Mouse (Mus musculus) R1 (cell line): ENCODE data around the gene Tax1bp3.

ENCODE experiments used
- DNase-seq: peaks from one replicate; pipeline ENCODE4 v3.0.0-alpha.2; 2018; ENCODE audit warnings: low read depth, low spot score

Gene Tax1bp3

DNA sequence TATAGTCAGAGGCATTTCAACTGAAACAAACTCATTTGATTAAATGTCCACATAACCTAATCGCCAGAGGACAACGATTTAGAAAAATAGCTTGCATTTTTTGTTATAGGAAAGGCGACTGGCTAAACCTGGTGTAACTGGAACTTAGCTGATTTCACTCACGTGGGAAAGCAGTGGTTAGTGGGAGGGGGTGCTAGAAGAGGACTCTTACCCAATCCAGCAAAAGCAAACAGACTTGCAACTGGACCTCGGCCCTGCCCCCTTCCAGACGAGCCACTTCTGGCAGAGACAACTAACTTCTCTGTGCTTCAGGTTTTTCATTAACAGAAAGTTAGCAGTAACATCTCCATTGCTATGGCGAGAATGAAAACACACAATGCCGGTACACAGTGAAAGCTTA, 1.3 kb upstream of the Tax1bp3 start:
- DNase-seq, result peak; percentile 40

DNA sequence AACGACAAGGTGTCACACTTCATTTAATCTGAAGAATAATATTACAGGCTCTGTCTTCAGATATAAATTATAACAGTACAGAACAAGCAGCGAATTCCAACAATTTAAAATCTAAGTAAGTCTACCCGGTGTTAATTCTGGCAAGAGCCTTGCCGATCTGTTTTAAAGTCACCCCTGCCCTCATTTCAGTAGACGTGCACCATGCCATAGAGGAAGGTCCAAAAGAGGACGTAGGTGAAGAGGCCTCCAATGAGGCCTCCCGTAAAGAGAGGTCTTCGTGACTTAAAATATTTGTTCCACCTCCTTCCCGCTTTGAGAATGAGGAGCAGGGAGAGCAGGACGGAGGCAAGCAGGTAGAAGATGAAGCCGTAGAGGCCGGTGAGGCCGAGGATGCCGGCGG, 697 bp upstream of the Tax1bp3 start:
- DNase-seq, result peak; percentile 18

- DNase-seq, result peak; percentile 66
These were observed 609 bp downstream of the Tax1bp3 start for GRCm38 (mm10) chr11:73177509-73177875.

DNA sequence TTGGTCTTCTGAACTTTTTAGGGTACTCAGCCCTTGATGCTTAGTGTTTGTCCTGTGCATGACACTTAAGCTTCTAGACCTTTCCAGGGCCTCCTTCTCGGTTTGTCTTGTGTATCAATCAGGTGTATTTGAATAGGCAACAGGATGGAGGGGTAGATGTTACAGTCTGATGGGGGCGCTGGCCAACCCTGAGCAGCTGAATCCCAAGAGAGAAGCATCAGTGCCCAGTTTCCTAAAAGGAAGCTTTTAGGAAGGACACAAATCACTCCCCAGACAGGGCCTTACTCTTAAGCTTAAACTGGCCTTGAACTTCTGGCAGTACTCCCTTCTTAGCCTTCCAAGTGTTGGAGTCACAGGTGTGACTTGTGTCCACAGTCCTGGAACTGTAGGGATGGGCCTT, 1.0 kb downstream of the Tax1bp3 start:
- no peak for DNase-seq

DNA sequence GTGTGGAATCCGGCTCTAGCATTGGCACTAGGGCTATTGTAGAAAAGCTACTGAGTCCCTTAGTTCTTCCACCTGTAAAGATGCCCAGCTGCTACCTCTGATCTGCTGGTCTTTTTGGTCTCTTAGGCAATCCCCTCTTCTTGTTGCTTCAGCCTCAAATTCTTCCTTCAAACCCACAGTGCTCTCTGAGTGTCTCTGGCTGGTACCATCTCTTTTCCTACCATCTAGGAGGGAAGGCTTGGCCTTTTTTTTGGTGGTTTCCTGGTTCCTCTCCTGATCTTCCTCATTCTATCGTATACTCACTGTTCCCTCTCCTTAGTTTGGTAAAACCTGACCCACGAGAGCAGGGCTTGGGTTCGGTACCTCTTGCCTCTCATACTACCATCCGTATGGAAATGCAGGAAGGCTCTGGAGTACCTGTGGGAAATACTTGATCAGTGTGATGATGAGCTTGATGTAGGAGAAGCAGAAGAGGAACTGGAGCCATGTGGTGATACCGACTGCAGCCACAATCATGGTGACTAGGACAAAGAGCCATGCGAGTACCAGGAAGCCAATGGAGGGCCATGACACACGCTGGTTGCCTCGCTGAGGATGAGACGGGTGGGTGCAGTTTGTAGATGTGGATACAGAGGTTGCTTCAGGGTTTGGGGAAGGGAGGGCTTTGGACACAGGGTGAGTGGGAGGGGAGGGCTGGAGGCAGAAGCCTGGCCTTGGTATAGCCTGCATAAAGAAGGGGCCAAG, 9.2 kb downstream of the Tax1bp3 start:
- no peak for DNase-seq

DNA sequence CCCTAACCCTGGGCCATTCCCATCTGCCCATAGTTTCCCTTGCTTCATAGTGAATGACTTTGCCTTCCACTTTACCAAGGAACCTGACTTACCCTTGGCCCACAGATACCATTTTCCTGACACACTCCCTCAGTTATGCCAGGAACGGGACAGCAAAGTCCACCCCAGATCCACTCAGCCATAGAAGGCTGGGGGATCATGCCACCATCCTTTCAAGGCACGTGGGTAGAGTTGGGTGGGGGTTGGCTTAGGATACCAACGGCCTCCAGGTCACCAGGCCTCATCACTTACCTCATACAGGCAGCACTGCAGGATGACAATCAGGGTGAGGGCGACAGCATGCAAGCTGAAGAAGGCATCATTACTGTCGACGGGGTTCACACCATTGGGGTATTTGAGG, 10.3 kb downstream of the Tax1bp3 start:
- DNase-seq, result no peak

DNA sequence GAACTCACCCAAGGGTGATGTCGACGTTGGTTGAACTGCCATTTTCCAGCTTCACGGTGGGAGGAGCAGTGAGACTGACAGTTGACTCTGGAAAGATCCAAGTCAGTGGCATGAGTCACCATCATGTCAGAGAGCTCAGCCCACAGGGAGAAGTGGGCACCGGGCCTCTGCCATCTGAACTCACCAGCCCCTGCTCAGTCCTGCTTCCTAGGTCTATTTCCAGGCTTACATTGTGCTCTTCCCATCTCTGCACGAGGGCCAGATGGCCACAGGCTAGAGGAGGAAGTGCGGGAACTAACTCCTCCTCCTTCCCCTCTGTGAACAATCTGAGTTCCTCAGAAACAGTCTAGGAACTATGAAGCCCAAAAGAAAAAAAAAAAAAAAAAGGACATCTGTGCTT, 16.2 kb downstream of the Tax1bp3 start:
- no peak for DNase-seq

DNA sequence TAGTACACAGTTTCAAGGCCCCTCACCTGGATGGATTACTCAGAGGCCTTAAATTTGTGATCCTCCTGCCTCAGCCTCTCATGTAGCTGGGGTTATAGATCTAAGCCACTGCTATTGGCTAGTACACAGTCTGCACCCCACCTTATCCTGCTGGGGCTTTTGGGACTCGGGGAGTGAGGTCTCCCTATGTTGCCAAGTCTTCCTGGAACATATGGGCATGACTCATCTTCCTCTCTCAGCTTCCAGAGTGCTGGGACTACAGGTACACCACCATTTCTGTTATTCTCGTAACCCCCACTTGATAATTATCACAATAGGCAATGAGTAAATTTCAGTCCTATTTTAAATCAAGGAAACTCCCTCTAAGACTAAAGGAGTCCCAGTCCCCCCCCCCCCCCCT, 17.6 kb downstream of the Tax1bp3 start:
- no peak for DNase-seq

- DNase-seq, result no peak
These were observed 21.3 kb downstream of the Tax1bp3 start for GRCm38 (mm10) chr11:73198190-73198589.

DNA sequence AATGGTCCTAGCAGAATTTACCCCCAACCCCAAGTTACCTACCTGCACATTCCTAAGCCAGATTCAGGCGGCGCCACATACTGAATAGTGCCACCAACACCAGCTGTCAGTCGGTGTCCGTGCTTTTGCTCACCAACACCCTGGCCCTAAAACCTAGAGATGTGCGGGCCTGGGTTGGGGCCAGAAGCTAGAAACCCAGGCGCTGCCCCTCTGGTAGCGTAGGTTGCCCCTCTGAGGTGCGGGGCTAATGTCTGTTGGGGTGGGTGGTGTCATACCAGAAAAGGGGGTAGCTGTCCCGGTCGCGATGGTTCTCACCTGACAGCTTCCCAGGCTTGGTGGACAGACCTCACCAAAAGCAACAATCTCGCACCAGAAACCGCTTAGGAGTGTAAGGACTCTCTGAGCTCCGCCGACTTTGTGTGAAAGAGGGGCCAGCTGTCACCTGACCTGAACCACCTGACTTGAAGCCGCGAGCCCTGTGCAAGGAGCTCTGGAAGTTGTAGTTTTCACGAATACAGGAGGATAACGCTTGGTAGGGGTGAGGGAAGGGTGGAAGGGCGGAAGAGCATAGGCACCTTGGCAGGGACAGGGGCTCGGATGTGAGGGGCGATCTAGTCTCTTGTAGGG, 21.8 kb downstream of the Tax1bp3 start, which contains the start of gene Ctns:
Ctns (minus strand) TSS at position 440 of the 627 bp plus-strand sequence.
- peak; percentile 93 for DNase-seq

GRCm38 (mm10) chr11:73199230-73199712, 22.4 kb downstream of the Tax1bp3 start, which contains the start of gene Shpk:
Gene Shpk, plus strand, starts transcription at chr11:73199460.
- DNase-seq, result peak; percentile 98

DNA sequence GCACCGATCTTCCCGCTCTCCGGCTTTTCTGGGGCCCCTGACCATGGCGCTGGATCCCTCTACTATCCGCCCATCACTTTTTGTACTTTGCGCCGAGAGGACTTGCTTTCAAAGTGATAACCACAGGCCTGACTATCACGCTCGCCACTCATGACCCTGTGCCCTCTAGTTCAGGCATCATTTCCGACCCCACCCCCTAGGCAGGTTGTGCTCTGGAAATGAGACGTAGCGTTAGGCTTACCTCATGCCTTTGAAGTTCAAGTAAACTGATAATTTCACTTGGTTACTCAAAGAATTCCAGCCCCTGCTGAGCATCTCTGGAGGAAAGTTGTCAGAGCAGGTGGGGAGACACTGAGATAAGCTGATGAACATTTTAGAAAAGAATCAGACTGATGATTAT, 23.0 kb downstream of the Tax1bp3 start:
- DNase-seq, result peak; percentile 37

DNA sequence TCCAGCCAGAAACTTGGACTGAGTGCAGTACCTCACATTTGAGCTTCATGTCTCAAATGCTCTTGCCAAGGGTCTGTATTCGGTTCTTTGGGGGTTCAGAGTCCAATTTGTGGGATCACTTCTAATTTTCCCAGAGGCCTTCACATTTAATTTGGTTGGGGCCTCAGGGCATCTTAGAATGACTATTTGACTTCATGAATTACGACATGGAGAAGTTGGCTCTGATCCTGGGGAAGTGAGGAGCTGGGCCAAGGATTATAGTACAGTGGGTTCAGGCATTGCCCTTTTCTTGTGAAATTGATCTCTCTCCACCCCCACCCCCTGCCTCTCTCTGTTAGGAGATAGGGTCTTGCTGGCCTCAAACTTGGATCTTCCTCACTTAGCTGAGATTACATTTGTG, 24.1 kb downstream of the Tax1bp3 start:
- DNase-seq, result no peak

GRCm38 (mm10) chr11:73201597-73201996, 24.7 kb downstream of the Tax1bp3 start:
- peak; percentile 21 for DNase-seq

DNA sequence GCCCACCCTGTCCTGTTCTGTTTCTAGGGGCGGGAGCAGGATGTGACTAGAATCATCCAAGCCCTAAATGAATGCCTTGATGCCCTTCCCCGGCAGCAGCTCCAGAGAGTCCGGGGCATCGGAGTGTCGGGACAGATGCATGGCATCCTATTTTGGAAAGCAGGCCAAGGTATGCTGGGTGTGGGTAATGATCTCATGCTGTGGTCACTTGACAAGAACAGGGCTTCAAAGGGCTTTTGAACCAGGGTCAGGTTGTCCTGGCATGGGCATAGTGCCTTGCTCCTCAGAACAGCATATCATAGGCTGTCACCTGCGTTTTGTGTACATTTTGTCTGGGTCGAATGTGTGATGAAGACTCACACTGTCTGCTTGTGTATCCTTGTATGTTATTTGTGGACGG, 27.0 kb downstream of the Tax1bp3 start:
- no peak for DNase-seq

DNA sequence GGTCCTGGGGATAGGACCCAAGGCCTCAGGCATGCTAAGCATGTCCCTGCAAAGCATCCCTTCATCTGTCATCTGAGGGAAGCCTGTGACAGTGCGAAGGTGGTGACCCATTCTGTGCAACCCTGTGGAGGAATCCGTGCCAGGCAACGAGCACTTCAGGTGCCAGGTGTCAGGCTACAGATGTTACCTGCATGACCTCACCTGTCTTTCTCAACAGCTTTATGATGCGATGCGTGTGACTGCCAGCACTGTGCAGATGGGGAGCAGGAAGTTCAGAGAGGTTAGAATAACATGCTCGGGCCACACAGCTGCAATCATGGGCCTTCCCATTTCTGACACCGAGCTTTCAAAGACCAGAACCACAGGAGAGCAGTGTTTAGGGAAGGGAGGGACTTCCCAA, 28.3 kb downstream of the Tax1bp3 start:
- no peak for DNase-seq

- peak; percentile 63 for DNase-seq
These were observed 30.7 kb downstream of the Tax1bp3 start for GRCm38 (mm10) chr11:73207621-73208020.

- DNase-seq, result no peak
These were observed 37.1 kb downstream of the Tax1bp3 start for GRCm38 (mm10) chr11:73213956-73214355.

- DNase-seq, result no peak
These were observed 42.8 kb downstream of the Tax1bp3 start for GRCm38 (mm10) chr11:73219671-73220070.

GRCm38 (mm10) chr11:73220651-73221050, 43.8 kb downstream of the Tax1bp3 start:
- no peak for DNase-seq

DNA sequence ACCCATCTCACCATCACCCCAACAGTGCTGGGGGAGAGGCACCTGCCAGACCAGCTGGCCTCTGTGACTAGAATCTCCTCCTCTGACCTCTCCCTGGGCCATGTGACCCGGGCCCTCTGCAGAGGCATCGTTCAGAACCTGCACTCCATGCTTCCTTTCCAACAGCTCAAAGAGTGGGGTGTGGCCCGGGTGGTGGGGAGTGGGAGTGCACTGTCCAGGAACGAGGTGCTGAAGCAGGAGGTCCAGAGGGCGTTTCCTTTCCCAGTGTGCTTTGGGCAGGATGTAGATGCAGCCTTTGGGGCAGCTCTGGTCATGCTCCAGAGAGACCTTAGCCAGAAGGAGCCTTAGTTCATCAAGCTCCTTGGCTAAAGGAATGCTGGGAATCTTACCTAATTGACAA, 46.0 kb downstream of the Tax1bp3 start:
- DNase-seq, result peak; percentile 62

- DNase-seq, result peak; percentile 86
These were observed 47.1 kb downstream of the Tax1bp3 start for GRCm38 (mm10) chr11:73223966-73224365.

DNA sequence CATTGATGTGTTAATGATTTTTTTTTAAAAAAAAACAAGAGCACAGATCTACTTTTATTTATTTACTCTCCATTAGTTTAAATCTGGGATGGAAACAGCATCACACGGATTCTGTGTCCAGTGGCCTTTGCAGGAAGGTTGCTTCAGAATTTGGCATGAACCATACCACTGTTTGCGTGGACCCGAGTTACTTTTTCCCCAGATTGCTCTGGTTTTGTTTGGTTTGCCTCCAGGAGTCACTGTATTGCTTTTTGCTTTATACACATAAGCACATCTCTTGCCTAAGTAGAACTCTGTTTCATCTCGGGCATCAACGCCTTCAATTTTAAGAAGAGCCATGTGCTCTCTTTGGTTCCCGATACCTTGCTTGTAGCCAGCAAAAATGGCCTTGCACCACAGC, 49.0 kb downstream of the Tax1bp3 start:
- DNase-seq, result no peak
